Mouse (Mus musculus) cortical plate, adult 2 months (tissue): ENCODE measurements around the gene Klrc2. TPM values are rescaled to one million over a fixed set of nuclear protein-coding genes. Genes with fewer than 3 reads are reported as not detected.
"Not testable (repeated sequence)": the region's sequence is repeated elsewhere in the genome, so short reads cannot be mapped to it uniquely, and the experiment has no call there.

Experiments used
- H3K27ac ChIP-seq: fragments of 200-500 bp; 2 replicates; pipeline ENCODE4 v1.5.1; 2012; ENCODE audit warnings: low read length, control low read depth, inconsistent platforms; ENCODE audit not compliant: insufficient read depth
- H3K4me1 ChIP-seq: fragments of 200-500 bp; 2 replicates; pipeline ENCODE4 v1.6.1; 2011; ENCODE audit warnings: low read length; ENCODE audit not compliant: control insufficient read depth, insufficient read depth
- H3K4me3 ChIP-seq: fragments of 200-500 bp; 2 replicates; pipeline ENCODE4 v1.5.1; 2011; ENCODE audit warnings: mild to moderate bottlenecking, low read length, control low read depth; ENCODE audit not compliant: insufficient read depth
- CTCF ChIP-seq: fragments of 200-500 bp; IDR thresholded peaks from 2 replicates; pipeline ENCODE4 v1.5.1; 2011; ENCODE audit warnings: mild to moderate bottlenecking, control low read depth, low read length; ENCODE audit not compliant: insufficient read depth; ENCODE audit errors: extremely low read depth
- POLR2A ChIP-seq: fragments of 200-500 bp; IDR thresholded peaks from 2 replicates; pipeline ENCODE4 v1.6.1; 2011; ENCODE audit warnings: mild to moderate bottlenecking, low read length, control low read depth; ENCODE audit not compliant: insufficient read depth; ENCODE audit errors: extremely low read depth
- polyA plus RNA-seq: library from polyadenylated mRNA; depleted of rRNA; stranded (reverse); fragments of >200 nt; gene quantifications from 2 replicates; pipeline ENCODE4 v1.2.3, GENCODE M21; 2012; rRNA removed

Klrc2 gene
- polyA plus RNA-seq: 0.04 TPM in 1 of 2 replicates, not detected in the other

DNA sequence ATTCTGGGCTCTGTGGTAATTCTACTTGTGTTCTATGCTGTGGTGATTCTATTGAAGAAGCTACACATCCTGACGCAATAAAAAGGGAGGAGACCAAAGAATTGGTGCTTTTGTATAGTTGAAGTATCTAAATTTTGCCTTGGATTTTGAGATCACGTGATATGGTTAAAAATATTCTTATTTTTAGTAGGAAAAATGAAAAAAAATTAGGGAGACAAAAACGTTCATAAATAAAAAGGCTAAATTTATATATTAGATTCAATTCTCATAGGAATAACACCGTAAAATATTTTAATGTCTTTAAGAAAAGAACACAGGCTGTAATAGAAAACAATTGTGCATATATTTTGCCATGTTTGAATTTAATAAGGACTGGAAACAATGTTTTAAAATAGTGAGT lies at the start of gene Klrc2:
Klrc2 (minus strand) TSS at position 101 of the 400 bp plus-strand sequence.
- not testable (repeated sequence) for H3K27ac ChIP-seq, H3K4me3 ChIP-seq, H3K4me1 ChIP-seq

DNA sequence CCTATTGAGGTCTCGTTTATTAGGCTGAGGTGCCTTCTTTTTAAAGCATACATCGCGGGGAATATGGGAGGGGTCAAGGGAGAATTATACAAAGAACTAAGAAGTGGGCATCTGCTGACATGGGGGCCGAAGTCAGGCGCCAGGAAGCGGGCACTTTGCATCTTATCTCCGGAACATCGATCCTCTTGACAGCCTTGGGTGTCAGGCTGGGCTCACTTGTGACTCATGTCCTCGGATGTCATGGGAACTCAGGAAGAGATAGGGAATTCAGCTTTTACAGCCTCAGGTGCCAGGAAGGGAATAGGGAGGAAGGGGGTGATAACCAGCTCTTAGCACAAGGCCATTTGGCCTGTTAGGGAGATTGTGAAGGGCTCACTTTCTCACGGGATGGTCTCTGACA lies 30.9 kb upstream of the Klrc2 start:
- not testable (repeated sequence) for H3K4me3 ChIP-seq, H3K27ac ChIP-seq, H3K4me1 ChIP-seq

- H3K4me3 ChIP-seq: no peak overlapping the region
- no peaks in the 10 kb centered on the region for H3K4me1 ChIP-seq
- TF ChIP-seq POLR2A (no peak), CTCF (no peak)
- H3K27ac ChIP-seq: no peak overlapping the region
Measured at GRCm38 (mm10) chr6:129680379-129680778, 19.9 kb upstream of the Klrc2 start.

- no peak within 1 kb of the TSS for H3K27ac ChIP-seq
- TF ChIP-seq POLR2A (no peak), CTCF (no peak)
- no peak within 1 kb of the TSS for H3K4me3 ChIP-seq
- H3K4me1 ChIP-seq: no peaks in the 10 kb centered on the region
Measured at GRCm38 (mm10) chr6:129678873-129679272, 18.4 kb upstream of the Klrc2 start, which contains the start of gene Klrc1. Klrc1 (minus strand) TSS chr6:129678973.

- not testable (repeated sequence) for H3K27ac ChIP-seq, H3K4me1 ChIP-seq, H3K4me3 ChIP-seq
Measured at GRCm38 (mm10) chr6:129661301-129661700, 812 bp upstream of the Klrc2 start.

GRCm38 (mm10) chr6:129644054-129644453 lies 16.4 kb downstream of the Klrc2 start:
- not testable (repeated sequence) for H3K4me1 ChIP-seq, H3K4me3 ChIP-seq, H3K27ac ChIP-seq

DNA sequence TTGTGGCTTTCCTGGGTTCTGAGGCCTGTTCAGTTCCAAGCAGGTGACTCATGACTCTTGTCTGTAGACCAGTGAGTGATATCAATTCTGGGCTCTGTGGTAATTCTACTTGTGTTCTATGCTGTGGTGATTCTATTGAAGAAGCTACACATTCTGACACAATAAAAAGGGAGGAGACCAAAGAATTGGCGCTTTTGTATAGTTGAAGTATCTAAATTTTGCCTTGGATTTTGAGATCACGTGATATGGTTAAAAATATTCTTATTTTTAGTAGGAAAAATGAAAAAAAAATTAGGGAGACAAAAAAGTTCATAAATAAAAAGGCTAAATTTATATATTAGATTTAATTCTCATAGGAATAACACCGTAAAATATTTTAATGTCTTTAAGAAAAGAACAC lies 17.3 kb downstream of the Klrc2 start, which contains the start of gene Klrc3:
Klrc3 (minus strand) TSS at position 101 of the 400 bp plus-strand sequence.
- not testable (repeated sequence) for H3K4me3 ChIP-seq, H3K4me1 ChIP-seq, H3K27ac ChIP-seq

- not testable (repeated sequence) for H3K27ac ChIP-seq, H3K4me1 ChIP-seq, H3K4me3 ChIP-seq
Measured at GRCm38 (mm10) chr6:129631046-129631445, 29.4 kb downstream of the Klrc2 start.

GRCm38 (mm10) chr6:129623735-129624134 lies 36.8 kb downstream of the Klrc2 start, which contains the start of gene Klrk1:
Klrk1 (minus strand) TSS chr6:129623864.
- no peak for TF ChIP-seq CTCF
- TF ChIP-seq POLR2A: no peak
- no peak within 1 kb of the TSS for H3K27ac ChIP-seq
- no peak within 1 kb of the TSS for H3K4me3 ChIP-seq
- H3K4me1 ChIP-seq: no peaks in the 10 kb centered on the region

GRCm38 (mm10) chr6:129608372-129608771 lies 52.1 kb downstream of the Klrc2 start:
- no peak overlapping the region for H3K27ac ChIP-seq
- H3K4me3 ChIP-seq: no peak overlapping the region
- H3K4me1 ChIP-seq: no peaks in the 10 kb centered on the region
- TF ChIP-seq POLR2A (no peak), CTCF (no peak)

Other genes starting within 250 kb of the Klrc2 start
- 0.47 and 0.73 TPM in 2 replicates for gene Clec1a, start 208.7 kb downstream of the Klrc2 start, polyA plus RNA-seq
- gene Olr1, start 153.5 kb downstream of the Klrc2 start, polyA plus RNA-seq: not detected in 2 replicates
- gene Tmem52b, start 148.1 kb downstream of the Klrc2 start, polyA plus RNA-seq: not detected in 2 replicates
- 580 and 605 TPM in 2 replicates for gene Gabarapl1, start 127.5 kb downstream of the Klrc2 start, polyA plus RNA-seq
- 0.08 and 0.13 TPM in 2 replicates for gene Klre1, start 82.8 kb downstream of the Klrc2 start, polyA plus RNA-seq
- 0.30 TPM in 1 of 2 replicates, not detected in the other for gene Klrd1, start 68.9 kb downstream of the Klrc2 start, polyA plus RNA-seq
- gene Klrk1, start 36.8 kb downstream of the Klrc2 start, polyA plus RNA-seq: 0.04 and 0.08 TPM in 2 replicates
- not detected in 2 replicates for gene Klrc3, start 17.4 kb downstream of the Klrc2 start, polyA plus RNA-seq
- not detected in 2 replicates for gene Klrc1, start 18.3 kb upstream of the Klrc2 start, polyA plus RNA-seq
- gene Klri1, start 56.4 kb upstream of the Klrc2 start, polyA plus RNA-seq: not detected in 2 replicates
- gene Klri2, start 79.8 kb upstream of the Klrc2 start, polyA plus RNA-seq: 0.02 TPM in 2 replicates
- gene Gm156, start 123.6 kb upstream of the Klrc2 start, polyA plus RNA-seq: not detected in 2 replicates
- gene Gm17631, start 202.0 kb upstream of the Klrc2 start, polyA plus RNA-seq: not detected in 2 replicates
- gene Klra17, start 216.0 kb upstream of the Klrc2 start, polyA plus RNA-seq: not detected in 2 replicates